Mouse (Mus musculus) NIH3T3 (cell line): ENCODE results near the gene Gm43638.
"Not testable (repeated sequence)": the region's sequence is repeated elsewhere in the genome, so short reads cannot be mapped to it uniquely, and the experiment has no call there.

Source experiments
- DNase-seq: peaks from one replicate; pipeline ENCODE4 v3.0.0-alpha.2; 2012; ENCODE audit warnings: low read depth

Gm43638 gene

DNA sequence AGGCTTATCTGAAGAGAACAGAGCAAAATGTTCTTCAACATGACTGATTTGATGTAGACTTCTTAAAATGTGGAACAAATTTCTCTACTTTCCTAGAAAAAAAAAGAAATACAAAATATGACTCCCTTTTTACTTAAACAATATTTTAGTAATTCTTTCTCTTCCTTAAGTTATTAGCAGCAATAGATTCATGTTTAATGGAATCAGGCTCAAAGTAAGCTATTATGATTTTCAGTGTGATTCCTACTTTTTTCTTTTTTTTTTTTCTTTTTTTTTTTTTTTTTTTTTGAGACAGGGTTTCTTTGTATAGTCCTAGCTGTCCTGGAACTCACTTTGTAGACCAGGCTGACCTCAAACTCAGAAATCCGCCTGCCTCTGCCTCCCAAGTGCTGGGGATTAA lies at the start of gene Gm43638:
TSS of gene Gm43638 (minus strand) at position 101 of the 400 bp plus-strand sequence.
- DNase-seq, result not testable (repeated sequence)

DNA sequence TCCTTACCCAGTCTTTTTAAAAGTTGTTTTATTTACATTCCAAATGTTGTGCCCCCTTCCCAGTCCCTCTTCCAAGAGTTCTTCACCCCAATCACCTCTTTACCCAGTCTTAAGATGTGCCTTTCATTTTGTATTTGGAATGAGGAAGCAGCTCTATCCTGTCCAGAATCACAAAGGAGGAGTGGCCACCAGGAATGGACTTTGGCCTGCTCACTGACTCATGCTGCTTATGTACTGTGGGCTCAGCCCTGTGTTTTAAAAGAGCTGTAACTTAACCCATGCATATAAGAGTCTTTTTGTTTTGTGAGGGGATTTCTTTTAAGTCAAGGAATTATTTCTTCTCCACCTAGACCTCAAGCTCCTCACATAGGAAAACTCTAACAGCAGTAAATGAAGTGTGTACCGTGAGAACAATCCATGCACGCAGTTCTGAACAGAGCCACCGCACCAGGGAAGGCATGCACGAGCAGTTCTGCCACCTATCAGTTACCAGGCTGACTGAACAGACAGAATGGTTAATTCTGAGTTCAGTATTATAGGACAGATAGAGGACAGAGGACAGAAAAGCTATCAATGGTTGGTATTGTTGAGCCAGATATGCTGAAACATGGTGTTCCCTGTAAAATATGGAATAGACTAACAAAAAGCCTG lies 49.5 kb upstream of the Gm43638 start:
- no peak for DNase-seq

DNA sequence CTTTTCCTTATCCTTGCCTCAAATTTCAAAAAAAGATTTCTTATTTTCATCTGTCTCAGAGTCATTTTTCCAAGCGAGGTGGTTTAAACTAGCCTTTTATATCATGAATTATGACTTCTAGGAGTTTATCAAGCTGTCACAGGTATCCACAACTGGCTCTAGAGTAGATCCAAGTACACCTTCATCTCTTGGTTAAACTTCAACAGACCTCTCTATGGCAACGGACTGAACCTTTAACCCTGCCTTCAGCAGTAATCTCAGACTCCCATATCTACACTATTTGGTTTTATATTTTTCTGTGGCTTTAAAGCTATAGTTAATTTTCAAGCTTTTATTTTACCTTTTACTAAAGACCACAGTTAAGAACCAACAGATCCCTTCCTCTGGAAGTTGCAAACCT lies 45.7 kb upstream of the Gm43638 start:
- no peak for DNase-seq

DNA sequence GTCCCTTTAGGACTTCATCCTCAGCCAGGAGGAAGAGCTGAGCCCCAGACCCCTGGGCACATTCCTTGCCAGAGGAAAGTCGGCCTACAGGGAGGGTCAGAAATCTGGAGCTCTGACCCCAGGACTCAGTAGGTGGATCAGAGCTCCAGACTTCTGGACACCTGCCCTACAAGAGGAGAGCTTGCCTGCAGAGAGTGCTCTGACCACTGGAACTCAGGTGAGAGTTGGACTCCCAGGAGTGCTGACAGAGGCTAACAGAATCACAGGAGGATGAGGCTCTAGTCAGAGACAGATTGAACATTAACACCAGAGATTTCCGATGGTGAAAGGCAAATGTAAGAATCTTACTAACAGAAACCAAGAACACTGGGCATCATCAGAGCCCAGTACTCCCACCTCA lies 37.0 kb upstream of the Gm43638 start:
- not testable (repeated sequence) for DNase-seq

DNA sequence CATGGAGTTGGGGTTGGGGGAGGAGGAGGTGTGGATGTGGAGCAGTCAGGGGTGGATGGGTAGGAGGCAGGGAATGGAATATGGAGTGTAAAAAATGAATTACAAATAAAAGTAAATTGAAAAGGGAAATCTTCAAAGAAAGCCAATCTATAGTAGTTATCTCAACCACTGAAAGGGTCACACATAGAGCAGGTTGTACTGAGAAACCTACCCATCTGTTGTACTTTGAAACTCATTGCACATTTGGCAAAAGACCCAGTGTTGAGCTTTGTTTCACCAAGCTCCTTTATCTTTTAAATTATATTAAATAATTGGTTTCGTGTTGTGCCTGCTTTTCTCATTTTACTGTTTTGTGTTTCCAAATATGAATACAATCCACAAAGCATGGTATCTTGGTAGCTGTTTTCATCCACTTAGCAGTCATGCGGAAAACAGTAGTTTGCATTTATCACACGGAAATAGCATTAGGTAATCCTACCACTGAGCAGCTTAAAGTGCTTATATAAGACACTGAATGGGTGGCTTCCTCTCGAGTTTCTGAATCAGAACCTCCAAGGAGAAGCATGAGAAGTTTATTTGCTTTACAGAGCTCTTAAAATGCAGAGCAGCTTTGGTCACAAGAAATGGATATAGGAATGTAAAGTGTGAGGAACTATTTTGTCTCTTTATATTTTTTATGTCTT lies 19.3 kb upstream of the Gm43638 start:
- DNase-seq, result no peak

DNA sequence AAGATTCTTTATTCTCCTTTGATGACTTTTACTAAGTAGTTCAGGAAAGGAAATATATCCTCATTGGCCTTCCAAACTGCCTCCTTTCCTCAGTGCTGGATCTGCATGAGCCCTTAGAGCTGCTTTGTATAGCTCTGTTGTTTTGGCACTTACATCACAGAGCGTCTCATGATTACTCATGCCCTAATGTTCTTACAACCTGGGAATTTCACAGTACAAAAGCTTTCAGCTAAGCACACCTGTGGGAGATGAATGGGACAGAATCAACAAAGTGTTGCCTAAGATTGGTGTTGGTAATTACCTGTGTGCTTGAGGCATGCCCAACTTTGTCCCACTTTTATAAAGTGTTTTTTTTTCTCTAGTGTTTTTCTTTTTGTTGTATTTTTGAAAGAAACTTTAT lies 16.1 kb upstream of the Gm43638 start:
- no peak for DNase-seq

DNA sequence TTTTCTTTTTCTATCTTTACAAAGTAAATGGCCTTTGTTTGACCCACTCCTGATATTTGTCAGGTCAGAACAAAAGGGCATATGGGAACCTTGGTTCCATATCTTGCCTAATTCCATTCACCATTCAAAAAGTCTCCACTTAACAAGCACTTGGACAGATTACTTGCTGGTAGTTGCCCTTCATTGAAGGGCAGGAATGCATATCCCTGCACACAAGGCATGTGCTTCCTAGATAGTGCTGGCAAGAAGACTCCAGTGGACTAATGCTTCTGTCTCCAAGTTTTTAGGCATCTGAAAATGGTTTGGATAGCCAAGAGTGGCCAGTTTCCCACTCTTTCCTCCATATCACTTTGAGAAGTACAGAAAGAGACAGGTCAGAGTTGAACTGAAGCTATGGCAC lies 12.7 kb upstream of the Gm43638 start:
- no peak for DNase-seq

DNA sequence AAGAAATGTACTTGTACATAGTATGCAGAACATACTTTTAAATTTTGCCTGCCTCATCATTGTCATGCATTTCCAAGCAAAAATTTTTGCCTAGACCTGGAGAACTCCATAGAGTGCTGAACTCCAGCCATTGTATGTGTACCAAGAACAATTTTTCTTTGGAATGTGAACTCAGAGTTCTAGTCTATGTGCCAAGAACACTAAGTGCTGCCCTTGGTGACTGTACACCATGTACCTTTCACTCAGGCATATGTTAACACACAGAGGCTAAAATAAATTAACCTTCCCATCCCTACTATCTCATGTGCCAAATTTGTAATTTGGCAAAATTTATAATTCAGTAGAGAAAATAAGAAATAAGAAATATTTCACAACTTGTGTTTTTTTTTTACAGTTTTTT lies 12.3 kb upstream of the Gm43638 start:
- DNase-seq, result no peak

DNA sequence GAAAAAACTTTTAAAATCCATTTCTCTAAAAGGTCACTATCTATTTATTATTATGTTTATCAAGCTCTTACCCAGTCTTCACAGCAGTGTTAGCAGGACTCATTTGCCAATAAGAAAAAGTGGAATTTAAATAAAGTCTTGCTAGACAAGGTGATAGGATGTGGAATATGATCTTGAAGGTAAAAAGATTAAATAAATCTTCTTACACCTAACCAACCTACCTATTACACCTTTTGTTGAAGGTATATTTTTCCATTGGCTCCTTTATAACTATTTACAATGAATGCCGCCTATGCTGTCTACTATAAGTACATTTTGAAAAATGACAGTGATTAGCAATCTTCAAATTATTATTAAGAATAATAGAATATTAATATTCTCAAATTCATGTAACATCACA lies 4.2 kb upstream of the Gm43638 start, which contains the start of gene Ugt2a1:
TSS of gene Ugt2a1 (minus strand) at position 101 of the 400 bp plus-strand sequence.
- no peak for DNase-seq

DNA sequence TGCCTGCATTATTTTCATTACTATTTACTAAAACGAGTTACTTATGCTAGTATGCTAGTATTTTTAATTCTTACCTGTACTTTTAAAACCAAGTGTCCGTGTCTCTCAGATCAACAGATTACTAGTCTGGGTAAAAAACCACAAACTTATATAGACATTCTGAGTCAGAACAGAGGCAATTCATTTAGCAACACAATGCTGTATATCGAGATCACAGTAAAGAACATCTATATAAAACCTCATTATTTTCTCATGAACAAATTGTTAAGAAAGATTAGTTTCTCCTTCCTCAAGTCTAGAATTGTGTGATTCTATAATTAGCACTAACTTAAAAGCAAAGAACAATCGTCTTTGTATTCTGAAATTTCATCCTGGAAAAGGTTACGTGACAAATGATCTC lies 4.4 kb downstream of the Gm43638 start, which contains the start of gene Ugt2a2:
TSS of gene Ugt2a2 (minus strand) at position 101 of the 400 bp plus-strand sequence.
- no peak for DNase-seq

DNA sequence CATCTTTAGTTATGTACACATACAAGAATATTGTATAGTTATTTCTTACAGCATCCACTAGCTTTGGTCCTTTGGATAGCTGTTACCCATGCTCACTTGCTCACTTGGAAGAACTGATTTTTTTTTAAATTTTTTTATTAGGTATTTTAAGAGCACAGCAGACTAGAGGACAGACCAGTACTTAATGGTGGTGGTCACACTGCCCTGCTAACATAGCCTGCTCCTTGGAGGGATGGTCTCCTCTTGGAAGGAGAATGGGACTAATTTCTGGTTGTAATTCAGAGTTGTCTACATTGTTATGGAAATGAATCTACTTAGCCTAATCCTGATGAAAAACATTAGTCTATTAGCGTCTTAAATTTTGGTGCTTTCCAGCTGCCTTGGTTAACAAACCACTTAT lies 27.8 kb downstream of the Gm43638 start:
- no peak for DNase-seq

DNA sequence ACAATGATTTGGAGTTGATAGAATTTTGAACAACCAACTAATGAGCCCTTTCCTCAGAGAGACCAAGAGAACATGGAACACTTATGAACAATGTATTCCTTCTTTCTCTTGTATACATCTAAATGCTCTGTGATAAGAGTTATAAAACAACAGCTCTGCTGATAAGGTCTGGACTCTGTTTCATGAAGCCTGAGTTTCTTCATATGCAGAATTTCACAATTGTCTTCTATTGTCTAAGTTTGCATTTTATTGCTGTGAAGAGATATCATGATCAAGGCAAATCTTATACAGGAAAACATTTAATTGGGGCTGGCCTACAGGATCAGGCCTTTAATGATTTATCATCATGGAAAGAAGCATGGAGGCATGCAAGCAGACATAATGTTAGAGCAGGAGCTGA lies 28.9 kb downstream of the Gm43638 start:
- DNase-seq, result no peak

DNA sequence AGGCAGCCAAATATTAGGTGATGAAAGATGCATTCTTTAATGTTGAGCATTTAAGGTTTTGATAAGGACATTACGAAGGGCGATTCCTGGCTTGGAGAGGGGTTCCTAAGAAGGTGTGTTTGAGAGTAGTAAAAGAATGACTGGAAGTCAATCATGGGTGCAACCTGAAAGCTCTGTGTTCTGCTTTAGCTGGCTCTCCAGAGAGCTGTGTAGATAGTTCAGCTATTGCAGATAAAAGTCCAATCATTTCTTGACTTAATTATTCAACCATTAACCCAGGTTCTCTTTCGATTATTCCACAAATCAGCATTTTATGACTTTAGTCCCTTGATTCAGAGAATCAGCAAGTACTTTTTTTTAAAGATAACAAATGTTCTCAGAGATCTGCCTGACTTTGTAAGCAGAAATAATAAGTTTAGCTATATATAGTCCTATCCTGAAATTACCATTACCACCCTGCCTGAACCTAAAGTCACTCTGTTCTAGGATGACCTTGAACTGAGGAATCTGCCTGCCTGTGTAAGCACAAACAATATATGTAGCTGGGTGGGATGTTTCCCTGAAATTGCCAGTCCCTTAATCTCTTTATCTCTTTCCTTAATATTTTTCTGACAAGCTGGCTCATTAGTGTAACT lies 30.3 kb downstream of the Gm43638 start:
- no peak for DNase-seq

DNA sequence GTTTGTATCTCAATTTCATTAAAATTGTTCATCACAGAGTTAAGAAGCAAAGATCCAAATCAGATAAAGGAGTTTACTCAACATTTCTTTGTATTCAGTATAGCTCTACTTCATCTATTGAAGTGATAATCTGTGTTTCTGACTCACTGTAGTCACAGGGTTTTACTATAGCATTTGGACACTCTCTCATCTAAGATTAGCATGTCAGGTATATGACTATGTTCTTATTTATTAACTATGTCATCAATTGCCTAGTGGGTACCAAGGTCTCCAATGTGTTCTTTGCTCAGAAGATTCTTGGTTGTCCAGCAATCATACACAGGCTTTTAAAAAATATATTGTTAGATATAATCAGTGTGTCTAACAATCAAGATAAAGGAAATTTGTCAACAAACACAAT lies 31.1 kb downstream of the Gm43638 start:
- no peak for DNase-seq

DNA sequence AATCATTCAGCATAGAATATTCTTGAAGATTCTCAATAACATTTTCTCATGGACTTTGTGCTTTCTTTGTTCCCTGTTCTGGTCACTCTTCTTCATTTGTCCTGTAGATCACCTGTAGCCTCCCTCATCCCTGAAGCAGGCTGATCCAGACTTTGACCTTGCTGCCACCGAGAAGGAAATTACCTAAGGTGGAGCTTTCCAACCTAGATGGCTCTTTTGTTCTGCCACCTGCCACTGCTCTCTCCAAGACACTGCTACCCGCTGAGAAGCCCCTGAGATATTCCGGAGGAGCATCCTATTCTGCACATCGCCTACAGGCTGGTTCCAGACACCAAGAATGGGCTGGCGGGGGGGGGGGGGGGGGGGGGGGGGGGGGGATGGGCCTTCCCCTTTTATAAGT lies 34.1 kb downstream of the Gm43638 start:
- peak; percentile 6 for DNase-seq

DNA sequence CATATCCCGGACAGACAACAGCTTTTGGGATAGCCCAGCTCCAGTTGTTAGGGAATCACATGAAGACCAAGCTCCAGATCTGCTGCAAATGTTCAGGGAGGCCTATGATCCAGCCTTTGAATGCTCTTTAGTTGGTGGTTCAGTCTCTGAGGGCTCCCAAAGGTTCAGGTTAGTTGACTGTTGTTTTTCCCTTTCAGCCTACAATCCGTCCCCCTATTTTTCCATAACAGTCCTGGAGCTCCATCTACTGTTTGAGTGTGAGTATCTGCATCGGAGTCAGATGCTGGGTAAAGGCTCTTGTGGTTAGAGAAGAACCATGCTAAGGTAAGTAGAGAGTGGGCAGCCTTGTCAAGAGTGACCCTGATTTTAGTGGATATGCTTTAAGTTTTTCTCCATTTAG lies 50.3 kb downstream of the Gm43638 start:
- peak; percentile 1 for DNase-seq

DNA sequence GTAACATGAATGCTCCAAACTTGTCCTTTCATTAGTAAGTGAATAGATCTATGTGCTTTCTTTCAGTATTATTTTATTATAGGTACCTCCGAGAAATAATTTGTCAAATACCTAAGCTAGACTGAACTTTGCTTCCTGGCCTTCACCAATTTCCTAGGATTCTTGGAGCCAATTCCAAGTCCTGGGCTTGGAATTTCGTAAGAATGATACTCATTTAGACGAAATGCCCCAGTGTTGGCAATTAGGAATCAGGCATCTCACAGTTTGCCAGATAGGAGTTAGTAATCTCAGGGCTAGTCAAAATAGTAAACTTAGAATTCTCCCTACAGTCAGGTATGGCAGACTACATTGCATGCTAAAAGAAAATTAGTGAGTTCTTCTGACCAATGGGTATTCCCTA lies 60.9 kb downstream of the Gm43638 start:
- DNase-seq, result no peak

DNA sequence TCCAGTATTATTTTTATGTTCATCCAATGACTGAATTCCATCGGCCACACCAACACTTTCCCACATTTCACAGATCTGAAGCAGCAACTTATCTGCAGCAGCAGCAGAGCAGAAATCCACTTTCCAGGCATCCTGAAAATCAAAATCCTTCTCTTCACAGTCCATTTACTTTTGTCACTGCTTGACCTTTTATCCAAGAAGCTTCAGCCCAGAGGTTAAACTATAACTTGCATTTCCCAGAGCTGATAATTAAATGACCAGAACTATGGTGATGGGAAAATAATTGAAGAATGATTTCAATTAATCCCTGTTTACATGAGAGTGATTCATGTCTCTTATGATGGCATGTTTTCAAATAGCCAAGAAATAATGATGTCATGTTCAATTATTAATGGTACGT lies 62.6 kb downstream of the Gm43638 start, which contains the start of gene Ugt2b38:
TSS of gene Ugt2b38 (minus strand) at position 163 of the 400 bp plus-strand sequence.
- DNase-seq, result not testable (repeated sequence)
